Comparison of ENCODE assay signal across 8 mouse cellular contexts in the genomic region with DNA sequence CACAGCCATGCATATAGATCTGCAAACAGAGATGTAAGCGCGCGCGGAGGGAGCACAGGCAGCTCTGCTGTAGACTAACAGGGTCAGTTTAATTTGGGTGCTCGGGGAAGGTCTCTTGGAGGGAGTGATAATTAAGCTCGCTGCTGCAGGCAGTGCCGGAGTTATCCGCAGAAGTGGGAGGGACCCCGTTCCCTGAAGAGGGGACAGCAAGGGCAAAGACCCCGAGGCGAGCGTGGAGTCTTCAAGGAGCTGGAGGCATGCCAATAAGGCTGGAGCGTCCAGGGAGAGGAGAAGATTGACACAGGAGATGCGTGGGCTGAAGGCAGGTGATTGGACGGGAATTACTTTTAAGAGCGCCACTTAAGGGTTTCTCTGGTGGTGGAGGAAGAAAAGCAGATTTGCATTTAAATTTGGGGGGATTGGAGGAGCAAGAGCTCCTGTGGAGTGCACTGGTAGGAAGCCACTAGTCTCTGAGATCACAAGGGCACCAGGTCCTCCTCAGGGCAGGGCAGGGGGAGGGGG. TPM values are rescaled to one million over a fixed set of nuclear protein-coding genes. Genes with fewer than 3 reads are reported as not detected.
DNase-seq lines count a peak whose midpoint lies in the region; ATAC-seq lines count a peak whose summit lies in the region.

No protein-coding gene starts in this region.

- no peaks in the 10 kb centered on the region for H3K36me3 ChIP-seq in kidney, embryonic 15.5 days
- H3K36me3 ChIP-seq in forebrain, embryonic 16.5 days (ENCODE audit: control insufficient read depth, insufficient read depth) = no peaks in the 10 kb centered on the region
- H3K36me3 ChIP-seq in midbrain, embryonic 14.5 days (ENCODE audit: control insufficient read depth, insufficient read depth, low read length) = no peaks in the 10 kb centered on the region

- peak overlapping the region; percentile 58 for H3K4me2 ChIP-seq in kidney, embryonic 15.5 days
- H3K4me2 ChIP-seq in forebrain, embryonic 16.5 days (ENCODE audit: low read length) = peak overlapping the region; percentile 86
- H3K4me2 ChIP-seq in midbrain, embryonic 14.5 days (ENCODE audit: low read length) = peak overlapping the region; percentile 53

- no peak overlapping the region for H3K9ac ChIP-seq in kidney, embryonic 15.5 days
- peak overlapping the region; percentile 46 for H3K9ac ChIP-seq in forebrain, embryonic 16.5 days (replicated peaks; ENCODE audit: low read depth, low read length)
- H3K9ac ChIP-seq in midbrain, embryonic 14.5 days (replicated peaks; ENCODE audit: low read length) = peak overlapping the region; percentile 32; the same call in 1 of the 2 replicates

- peak; percentile 31; the same call in 1 of the 2 replicates for ATAC-seq in kidney, embryonic 15.5 days (replicated peaks; ENCODE audit: low FRiP score)
- ATAC-seq in forebrain, embryonic 16.5 days = peak; percentile 67
- peak; percentile 70 for ATAC-seq in midbrain, embryonic 14.5 days (ENCODE audit: low FRiP score, low TSS enrichment)
- ATAC-seq in monocyte, adult 5-6 weeks (replicated peaks; ENCODE audit: insufficient number of reproducible peaks, low FRiP score, low TSS enrichment, poor library complexity, severe bottlenecking) = no peak

- H3K4me3 ChIP-seq in kidney, embryonic 15.5 days (replicated peaks) = peak overlapping the region; percentile 25
- peak overlapping the region; percentile 39 for H3K4me3 ChIP-seq in forebrain, embryonic 16.5 days (replicated peaks; ENCODE audit: low read length)
- peak overlapping the region; percentile 20 for H3K4me3 ChIP-seq in midbrain, embryonic 14.5 days (replicated peaks; ENCODE audit: low read depth, low read length)

- WGBS in kidney, embryonic 15.5 days = 2% methylated on average over 16 of the region's 16 CpGs
- 1% methylated on average over 16 of the region's 16 CpGs for whole genome bisulfite sequencing in forebrain, embryonic 16.5 days
- 1% methylated on average over 16 of the region's 16 CpGs for WGBS in midbrain, embryonic 14.5 days

- peaks cover 23% of the 10 kb centered on the region for H3K4me1 ChIP-seq in kidney, embryonic 15.5 days
- H3K4me1 ChIP-seq in forebrain, embryonic 16.5 days (replicated peaks; ENCODE audit: control insufficient read depth, insufficient read depth, low read length) = peaks cover 11% of the 10 kb centered on the region
- H3K4me1 ChIP-seq in midbrain, embryonic 14.5 days (ENCODE audit: control insufficient read depth, insufficient read depth, low read length) = peaks cover 10% of the 10 kb centered on the region

- peaks cover 30% of the 10 kb centered on the region for H3K27me3 ChIP-seq in kidney, embryonic 15.5 days
- no peaks in the 10 kb centered on the region for H3K27me3 ChIP-seq in forebrain, embryonic 16.5 days (replicated peaks; ENCODE audit: control insufficient read depth, insufficient read depth, low read length)
- no peaks in the 10 kb centered on the region for H3K27me3 ChIP-seq in midbrain, embryonic 14.5 days (ENCODE audit: control insufficient read depth, insufficient read depth, low read length)

- H3K27ac ChIP-seq in kidney, embryonic 15.5 days = no peak overlapping the region
- no peak overlapping the region for H3K27ac ChIP-seq in forebrain, embryonic 16.5 days (ENCODE audit: low read length)
- peak overlapping the region; percentile 53; the same call in 1 of the 2 replicates for H3K27ac ChIP-seq in midbrain, embryonic 14.5 days (replicated peaks; ENCODE audit: low read depth, low read length)

- DNase-seq in kidney, adult 8-10 months = no peak
- DNase-seq in cerebellum, adult 8-10 months = peak; percentile 53
- DNase-seq in midbrain, embryonic 14.5 days = peak; percentile 84
- no peak for DNase-seq in gastrocnemius, postnatal 25 days
- DNase-seq in frontal cortex, adult 2 months (ENCODE audit: extremely low spot score in 1 of 2, low spot score in 1 of 2) = no peak

- H3K9me3 ChIP-seq in kidney, embryonic 15.5 days (replicated peaks) = no peaks in the 10 kb centered on the region
- H3K9me3 ChIP-seq in forebrain, embryonic 16.5 days (ENCODE audit: control insufficient read depth, low read length) = no peaks in the 10 kb centered on the region
- H3K9me3 ChIP-seq in midbrain, embryonic 14.5 days (ENCODE audit: control insufficient read depth, low read length) = no peaks in the 10 kb centered on the region

RNA-seq across cellular contexts. Expression of gene Lep, which starts 43.1 kb away (rescaled TPM):
- polyA plus RNA-seq in kidney, embryonic 15.5 days (2015; fragmentation: Nextera tagmentation; extraction: Ambion mirVana) = not detected in 2 replicates
- polyA plus RNA-seq in forebrain, embryonic 16.5 days (2015; fragmentation: Nextera tagmentation; extraction: Ambion mirVana) = not detected in 2 replicates
- not detected in 2 replicates for polyA plus RNA-seq in midbrain, embryonic 14.5 days (2014; fragmentation: Nextera tagmentation; extraction: Ambion mirVana)
- not detected in 3 replicates for total RNA-seq in monocyte, adult 5-6 weeks (2017)
- total RNA-seq in gastrocnemius, postnatal 25 days (2021) = 10 to 100 TPM in 1 of 2 experiments, under 1 TPM in 1; 0.26 to 16.0 TPM
- not detected in 2 replicates for polyA plus RNA-seq in frontal cortex, adult 2 months (2012; rRNA removed)

Comparison
In these comparisons a context has a peak if more than half of its experiments do, and no peak if none do; other contexts are left out.
1. DNase-seq: peak in cerebellum, adult 8-10 months (single experiment) and midbrain, embryonic 14.5 days (single experiment); none in kidney, adult 8-10 months (0 of 2), gastrocnemius, postnatal 25 days (single experiment) and frontal cortex, adult 2 months (0 of 2).
2. Peak in every context shown above with its lines, with median percentiles within 50 percentile points of each other: H3K4me2 ChIP-seq and H3K4me3 ChIP-seq.